Mouse (Mus musculus): ENCODE data around the gene F5. TPM values are rescaled to one million over a fixed set of nuclear protein-coding genes. Genes with fewer than 3 reads are reported as not detected.

F5 gene
- polyA plus RNA-seq, 1 experiment, result 0.19 TPM

- DNase-seq (ENCODE audit: low spot score), result no peak
These were observed 6.9 kb downstream of the F5 start for GRCm38 (mm10) chr1:164158571-164158970.

DNA sequence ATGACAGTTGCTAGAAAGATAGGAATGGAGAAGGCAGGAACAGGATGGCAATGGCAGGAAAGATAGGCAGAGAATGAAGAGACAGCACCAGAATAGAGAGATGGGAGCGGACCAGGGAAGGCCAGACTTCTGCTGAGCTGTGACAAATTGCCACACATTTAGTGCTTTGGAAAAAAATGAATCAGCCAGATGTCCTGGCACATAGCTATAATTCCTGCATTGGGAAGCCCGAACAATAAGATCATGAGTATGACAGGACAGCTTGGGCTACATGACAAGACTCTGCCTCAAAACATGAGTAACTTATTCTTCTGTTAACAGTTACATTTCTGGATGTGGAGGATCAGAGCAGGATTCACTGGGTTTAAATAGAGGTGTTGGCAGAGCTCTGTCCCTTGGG, 8.1 kb downstream of the F5 start:
- no peak for DNase-seq (ENCODE audit: low spot score)

DNA sequence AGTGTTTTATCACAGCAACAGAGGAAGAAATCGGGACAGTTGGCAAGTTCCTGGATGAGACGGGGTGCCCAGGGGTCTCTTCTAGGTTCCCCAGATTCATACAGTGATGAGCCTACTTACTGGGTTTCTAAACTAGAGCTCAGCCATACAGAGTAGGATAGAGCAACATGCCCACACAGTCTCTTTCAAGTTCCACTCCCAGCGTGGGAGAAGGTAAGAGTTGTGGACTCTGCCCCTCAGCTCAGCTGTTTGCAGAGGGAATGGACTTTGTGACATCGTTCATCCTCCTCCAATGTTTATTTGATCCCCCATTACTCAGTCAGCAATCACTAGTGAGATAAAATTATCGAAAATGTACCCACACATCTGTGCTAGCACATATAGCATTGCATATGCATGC, 11.1 kb downstream of the F5 start:
- DNase-seq (ENCODE audit: low spot score), result no peak

- no peak for DNase-seq (ENCODE audit: low spot score)
These were observed 17.2 kb downstream of the F5 start for GRCm38 (mm10) chr1:164168818-164169217.

- DNase-seq (ENCODE audit: low spot score), result no peak
These were observed 18.8 kb downstream of the F5 start for GRCm38 (mm10) chr1:164170434-164170833.

- no peak for DNase-seq (ENCODE audit: low spot score)
These were observed 21.5 kb downstream of the F5 start for GRCm38 (mm10) chr1:164173145-164173544.

DNA sequence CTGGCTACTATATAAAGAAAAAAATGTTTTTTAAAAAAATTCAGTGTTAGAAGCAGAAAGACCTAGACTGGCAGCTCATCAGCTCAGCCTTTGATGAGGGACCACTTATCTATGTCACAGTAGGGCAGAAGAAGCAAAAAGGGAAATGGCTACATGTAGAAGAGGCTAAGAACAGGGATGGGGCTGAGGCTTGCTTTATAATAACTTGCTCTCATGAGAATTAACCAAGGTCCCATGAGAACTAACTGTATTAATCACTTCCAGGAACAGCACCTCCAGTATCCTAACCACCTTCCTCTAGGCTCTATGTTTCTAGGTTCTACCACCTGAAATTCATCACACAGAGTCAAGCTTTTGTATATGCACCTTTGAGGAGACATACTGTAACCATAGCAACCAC, 25.2 kb downstream of the F5 start:
- no peak for DNase-seq (ENCODE audit: low spot score)

DNA sequence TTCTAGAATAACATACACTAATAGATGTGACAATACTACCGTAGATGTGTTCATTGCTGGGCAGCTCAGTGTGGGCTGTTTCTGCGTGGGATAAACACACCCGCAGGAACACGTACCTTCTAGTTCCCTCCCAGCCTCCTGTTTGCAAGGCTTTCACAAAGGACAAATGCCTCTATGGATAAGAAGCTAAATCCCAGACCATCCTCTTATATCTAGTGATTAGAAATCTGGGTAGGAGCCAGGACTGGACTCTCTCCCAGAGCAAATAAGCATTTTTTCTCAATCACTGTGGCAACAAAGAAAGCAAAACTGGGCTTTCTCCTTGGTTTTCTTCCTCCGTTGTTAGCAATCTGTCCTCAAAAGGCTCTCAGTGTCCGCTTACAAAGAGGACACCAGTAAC, 26.8 kb downstream of the F5 start:
- DNase-seq (ENCODE audit: low spot score), result no peak

DNA sequence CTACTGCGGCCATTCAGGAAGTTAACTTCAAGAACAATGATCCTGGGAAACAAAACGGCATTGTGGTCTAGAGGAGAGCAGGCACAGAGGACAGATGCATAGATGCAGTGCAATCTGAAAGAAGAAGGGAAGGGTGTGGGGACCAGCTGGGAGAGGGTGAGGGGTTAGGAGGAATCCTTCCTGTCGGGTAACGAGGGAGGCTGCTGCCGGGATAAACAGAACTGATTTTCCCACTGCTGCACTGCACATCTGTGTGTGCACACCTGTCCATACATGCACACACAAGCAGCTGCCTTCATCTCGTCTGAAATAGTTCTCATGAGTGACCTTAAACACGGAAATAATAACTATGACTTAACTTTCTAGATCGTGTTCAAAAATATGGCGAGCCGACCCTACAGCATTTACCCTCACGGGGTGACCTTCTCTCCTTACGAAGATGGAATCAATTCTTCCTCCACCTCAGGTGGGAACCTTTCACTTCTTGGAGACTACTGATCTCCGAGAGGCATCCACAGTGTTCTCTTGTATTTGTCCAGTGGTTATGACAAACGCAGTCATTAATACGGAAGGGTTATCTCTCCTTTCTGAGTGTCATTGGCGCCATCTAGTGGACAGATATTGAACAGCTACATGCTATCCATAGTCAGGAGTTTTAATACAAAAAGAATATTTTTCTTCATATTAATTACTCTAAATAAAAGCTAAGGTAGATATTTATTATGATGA, 32.7 kb downstream of the F5 start:
- DNase-seq (ENCODE audit: low spot score), result no peak

GRCm38 (mm10) chr1:164184871-164185223, 33.2 kb downstream of the F5 start:
- DNase-seq (ENCODE audit: low spot score), result no peak

GRCm38 (mm10) chr1:164185316-164185715, 33.7 kb downstream of the F5 start:
- no peak for DNase-seq (ENCODE audit: low spot score)

DNA sequence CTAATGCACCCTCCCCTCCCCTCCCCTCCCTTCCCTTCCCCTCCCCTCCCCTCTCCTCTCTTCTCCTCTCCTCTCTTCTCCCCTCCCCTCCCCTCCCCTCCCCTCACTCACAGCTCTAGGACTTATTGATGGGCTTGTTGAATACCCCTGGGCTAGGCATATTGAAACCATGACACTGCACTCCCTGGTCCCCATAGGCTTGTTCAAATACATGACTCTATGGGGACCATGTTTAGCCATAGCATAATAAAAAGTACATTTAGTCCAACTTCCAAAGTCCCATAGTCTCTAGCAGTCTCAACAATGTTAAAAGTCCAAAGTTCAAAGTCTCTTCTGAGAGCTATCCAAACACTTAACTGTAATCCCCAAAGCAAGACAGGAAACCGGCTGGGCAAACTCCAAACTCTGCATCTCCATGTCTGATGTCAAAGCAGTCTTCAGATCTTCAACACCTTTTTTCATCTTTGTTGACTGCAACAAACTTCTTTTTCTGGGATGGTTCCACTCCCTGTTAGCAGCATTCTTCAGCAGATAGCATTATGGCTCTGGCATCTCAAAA, 35.4 kb downstream of the F5 start:
- DNase-seq (ENCODE audit: low spot score), result no peak

GRCm38 (mm10) chr1:164199551-164199950, 47.9 kb downstream of the F5 start:
- DNase-seq (ENCODE audit: low spot score), result no peak

DNA sequence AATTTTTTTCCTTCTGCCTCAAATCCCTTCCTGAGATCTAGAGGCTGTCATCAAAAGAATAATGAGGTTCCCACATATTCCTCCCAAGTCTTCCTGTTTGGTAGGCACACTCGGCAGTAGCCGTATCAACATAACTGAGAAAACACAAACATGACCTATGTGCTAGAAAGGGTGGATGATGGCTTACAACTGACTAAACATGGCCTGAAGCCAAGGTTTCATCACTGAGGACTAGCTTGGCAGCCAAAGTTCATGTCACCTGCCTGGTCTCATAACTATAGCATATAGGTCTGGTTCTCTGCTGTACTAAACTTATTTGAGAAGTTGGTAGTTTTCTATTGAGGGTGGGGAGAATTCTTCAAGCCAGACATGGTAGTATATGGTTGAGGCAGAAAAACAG, 56.8 kb downstream of the F5 start:
- no peak for DNase-seq (ENCODE audit: low spot score)

DNA sequence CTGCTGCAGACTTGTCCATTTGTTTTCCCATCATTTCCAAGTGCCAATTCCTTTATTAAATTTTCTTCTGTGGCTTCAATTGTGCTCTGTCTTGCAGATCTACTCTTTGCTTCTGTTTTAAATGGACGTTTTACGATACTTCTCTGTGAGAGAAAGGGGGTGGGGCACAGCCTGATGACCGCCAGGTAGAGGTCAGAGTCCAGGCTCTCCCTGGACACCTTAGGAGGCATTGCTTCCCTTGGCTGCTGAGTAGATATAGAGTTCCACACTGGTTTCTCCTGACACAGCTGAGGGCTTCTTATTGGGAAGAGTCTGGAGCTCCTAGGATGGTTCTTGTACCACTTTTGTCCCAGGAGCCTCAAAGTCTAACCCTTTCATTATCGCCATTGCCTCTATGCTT, 59.3 kb downstream of the F5 start:
- DNase-seq (ENCODE audit: low spot score), result no peak

- DNase-seq (ENCODE audit: low spot score), result no peak
These were observed 61.0 kb downstream of the F5 start for GRCm38 (mm10) chr1:164212686-164213085.

DNA sequence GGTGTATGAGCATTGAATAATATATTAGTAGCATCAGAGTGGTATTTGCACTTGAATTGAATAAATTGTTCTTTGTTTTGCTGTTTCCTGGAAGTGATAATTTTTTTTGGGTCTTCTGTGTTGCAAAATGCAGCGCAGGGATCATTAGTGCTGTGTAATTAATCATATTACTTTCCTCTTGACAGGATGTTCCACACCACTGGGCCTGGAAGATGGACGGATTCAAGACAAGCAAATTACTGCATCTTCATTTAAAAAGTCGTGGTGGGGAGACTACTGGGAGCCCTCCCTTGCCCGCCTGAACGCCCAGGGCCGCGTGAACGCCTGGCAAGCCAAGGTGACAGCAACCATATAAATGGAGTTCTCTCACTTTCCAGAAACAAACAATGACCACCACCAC, 62.6 kb downstream of the F5 start:
- no peak for DNase-seq (ENCODE audit: low spot score)

GRCm38 (mm10) chr1:164215097-164215496, 63.5 kb downstream of the F5 start:
- DNase-seq (ENCODE audit: low spot score), result no peak

GRCm38 (mm10) chr1:164215540-164215939, 63.9 kb downstream of the F5 start:
- DNase-seq (ENCODE audit: low spot score), result no peak

- DNase-seq (ENCODE audit: low spot score), result no peak
These were observed 66.4 kb downstream of the F5 start for GRCm38 (mm10) chr1:164217791-164218685.

DNA sequence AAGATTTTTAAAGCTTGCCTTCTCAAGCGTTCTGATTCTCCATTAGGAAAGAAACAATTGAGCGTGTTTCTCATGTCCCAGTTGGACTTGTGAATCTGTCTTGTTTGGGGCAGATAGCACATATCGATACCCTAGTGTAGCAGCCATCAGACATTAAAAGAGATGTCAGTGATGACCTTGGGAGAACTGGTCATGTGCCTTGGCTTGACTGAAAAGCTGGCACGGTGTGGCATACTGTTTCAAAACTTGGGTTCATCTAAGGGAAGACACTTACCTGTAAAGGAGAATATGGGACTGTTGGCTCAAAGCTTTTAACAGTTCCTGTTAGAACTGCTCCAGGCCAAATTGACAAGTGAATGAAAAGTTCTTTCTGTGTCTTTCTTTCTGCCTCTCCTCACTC, 68.6 kb downstream of the F5 start:
- no peak for DNase-seq (ENCODE audit: low spot score)

GRCm38 (mm10) chr1:164223089-164223488, 71.5 kb downstream of the F5 start:
- no peak for DNase-seq (ENCODE audit: low spot score)
